Mouse (Mus musculus) cerebellum, adult (tissue): ENCODE data around the gene Enpp1.
A peak's percentile ranks its signal among the peaks of the same experiment; 100 is the strongest.

ENCODE experiments used
- ATAC-seq: cut with Nextera tagmentation; 2 replicates; pipeline ENCODE4 v1.9.2; 2017; ENCODE audit warnings: mild to moderate bottlenecking, moderate library complexity, mixed read lengths; ENCODE audit not compliant: insufficient number of reproducible peaks, low FRiP score, low TSS enrichment

Gene Enpp1

DNA sequence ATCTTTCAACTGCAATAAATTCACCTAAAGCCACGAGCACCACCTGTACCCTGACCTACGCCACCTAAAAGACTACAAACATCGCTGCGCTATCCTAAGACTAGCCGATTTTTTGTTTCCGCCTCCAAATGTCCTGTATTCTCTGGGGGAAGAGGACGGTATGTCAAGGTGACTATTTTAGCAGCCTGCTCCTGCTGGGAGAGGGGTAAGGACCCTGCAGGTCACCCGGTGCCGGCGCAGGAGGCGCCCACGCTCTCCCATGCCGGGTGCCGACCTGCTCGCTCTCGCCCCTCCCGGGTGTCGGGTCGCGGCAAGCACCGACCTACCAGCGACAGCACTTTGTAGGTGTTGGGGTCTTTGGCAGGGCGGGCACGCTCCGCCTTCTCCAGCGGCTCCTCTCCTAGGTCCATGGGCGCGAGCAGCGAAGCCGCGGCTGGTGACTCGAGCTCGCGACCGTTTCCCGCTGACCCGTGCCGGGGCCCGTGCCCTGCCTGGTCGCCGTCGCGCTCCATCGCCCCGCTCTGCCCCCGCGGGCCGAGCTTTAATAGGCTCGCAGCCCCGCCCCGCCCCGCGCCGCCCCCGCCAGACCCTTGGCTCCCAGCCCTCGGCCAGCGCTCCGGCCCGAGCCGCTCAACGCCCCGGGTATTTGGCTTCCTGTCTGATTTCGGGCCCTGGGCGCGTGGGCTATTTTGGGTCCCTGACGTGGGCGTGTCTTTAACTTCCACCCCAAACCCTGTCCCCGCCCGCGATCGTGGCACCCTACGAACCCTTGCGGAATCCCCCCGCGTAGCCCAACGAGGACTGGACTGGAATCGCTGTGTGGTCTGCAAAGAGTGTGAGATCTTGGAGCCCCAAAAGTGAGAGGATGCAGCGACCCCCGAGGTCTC, at the start of gene Enpp1:
TSS of gene Enpp1 (minus strand) at position 680 of the 887 bp plus-strand sequence.
- peak; percentile 53 for ATAC-seq

DNA sequence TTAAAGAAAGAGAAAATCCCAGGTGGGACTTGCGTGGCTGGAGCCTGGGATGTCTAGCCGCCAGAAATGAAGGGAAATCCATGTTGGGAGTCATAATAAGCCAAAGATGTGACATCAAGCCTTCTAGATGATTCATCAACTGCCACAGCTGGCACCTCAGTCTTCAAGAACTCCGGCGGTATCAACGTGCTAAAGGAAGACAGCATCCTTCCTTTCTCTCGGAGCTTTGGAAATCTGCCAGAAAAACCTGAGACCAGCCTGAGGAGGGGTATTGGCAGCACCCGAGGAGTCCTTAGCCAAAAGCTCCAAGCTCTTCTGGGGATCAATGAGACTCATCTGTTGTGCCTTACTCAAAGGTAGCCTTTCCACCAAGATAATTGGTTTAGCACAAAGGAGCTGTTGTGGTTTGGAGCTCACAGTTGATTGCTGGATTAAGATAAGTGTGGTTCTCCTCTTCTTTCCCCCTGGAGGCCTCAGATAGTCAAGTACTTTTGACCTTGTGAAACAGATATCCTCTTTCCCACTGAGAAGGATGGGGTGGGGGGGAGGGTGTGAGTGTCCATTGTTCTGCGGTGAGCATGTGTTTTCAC, 46.5 kb upstream of the Enpp1 start:
- no peak for ATAC-seq

DNA sequence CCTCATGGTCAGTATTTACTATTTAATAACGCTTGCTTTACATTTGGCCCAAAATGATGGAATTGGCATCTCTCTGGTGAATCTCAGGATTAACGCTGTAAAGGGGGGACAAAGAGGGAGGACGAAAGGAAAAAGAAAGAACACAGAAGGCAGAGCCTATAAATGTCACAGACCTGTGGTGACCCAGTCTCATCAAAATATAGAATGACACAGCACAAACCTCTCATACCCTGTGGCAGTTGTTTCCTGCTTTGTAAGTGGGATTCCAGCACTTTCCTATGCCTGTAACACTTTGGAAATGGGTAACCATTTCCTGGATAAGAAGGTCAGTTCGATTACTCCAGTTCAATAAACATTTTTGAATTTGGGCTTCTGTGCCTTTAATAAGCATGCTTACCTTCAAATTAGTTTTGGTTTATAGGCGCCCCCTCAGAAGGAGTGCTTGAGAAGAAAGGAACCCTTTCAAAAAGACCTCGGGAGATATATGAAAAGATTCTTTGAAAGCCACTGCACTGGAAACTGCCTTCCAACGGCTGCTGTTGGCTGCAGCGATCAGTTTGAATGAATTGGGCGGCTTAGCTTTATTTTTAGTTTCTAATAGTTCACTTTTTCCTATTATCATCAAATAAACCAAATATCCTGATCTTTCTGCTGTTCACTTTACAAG, 43.0 kb upstream of the Enpp1 start:
- no peak for ATAC-seq

DNA sequence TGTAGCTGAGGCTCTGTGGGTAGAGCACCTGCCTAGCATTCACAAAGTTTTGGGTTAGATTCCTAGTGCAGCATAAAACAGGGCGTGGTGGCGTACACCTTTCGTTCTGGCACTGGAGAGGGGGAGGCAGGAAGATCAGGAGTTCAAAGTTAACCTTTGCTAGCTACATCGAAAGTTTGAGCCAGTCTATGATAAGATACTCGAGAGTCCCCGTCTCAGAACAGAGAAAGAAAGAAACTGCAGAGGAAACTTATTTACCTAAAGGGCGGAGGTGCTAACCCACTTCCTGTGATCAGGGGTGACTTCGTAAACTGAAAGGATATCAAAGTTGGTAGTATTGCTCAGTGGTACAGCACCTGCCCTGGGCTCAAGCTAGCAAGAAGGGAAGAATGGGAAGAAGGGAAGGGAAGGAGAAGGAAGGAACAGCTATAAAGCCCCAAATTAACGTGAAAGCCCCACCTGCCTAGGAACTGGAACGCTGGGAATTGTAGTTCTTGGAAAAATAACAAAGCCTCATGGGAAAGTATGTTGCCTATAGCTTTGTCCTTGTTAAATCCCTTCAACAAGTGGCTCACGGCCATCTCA, 42.4 kb upstream of the Enpp1 start:
- no peak for ATAC-seq

DNA sequence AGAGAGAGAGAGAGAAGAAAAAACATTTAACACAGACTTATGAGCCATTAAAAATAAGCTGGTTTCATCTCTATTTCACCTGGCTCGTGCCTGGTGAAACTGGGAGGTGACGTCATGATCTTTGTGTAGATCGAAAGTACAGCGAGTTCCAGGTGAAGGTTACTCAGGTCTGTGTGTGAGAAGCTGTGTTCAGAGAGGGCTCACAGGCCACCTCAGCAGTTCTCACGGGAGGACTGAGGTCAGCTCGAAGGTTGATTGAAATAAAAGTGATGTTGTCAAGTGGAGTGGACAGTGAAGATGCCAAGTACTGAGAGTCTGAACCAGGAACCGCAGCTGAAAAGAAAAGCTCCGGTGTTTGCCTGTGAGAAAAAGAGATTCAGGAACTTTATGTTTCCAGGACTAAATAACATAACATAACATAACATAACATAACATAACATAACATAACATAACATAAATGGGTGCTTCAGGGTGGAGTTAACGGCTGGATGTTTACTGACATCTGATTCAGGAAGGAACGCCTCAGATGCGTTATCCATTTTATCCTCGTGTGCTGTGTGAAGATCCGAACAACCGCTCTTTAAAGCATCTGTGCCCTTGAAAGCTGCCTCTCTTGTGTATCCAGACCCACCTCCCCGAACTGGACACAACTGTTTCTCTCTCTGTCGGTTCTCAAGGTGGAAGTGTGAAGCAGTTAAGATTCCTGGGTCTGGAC, 41.7 kb upstream of the Enpp1 start:
- ATAC-seq: no peak

DNA sequence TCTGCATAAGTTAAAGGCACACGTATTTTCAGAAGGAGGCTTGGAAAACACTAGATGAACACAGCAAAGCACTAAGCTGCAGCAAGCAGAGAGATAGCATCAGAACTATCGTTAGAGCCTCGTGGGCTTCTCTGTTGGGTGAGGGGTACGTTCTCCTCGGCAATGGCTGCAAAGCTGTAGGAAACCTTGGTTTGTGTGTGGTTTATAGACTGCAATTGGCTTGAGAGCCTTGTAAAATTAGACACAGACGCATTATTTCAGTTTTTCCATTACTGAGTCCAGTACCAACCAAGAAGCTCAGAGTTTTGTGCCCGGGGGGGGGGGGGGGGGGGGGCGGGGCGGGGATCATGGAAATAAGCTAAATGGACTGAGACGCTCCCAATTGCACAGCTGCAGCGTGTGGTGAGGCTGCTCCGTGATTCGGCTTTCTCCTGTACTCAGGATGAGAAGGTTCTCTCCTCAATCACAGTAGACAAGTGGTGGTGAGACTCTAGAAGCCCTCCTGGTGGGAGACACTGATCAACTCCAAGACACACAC, 31.1 kb upstream of the Enpp1 start:
- ATAC-seq: no peak

DNA sequence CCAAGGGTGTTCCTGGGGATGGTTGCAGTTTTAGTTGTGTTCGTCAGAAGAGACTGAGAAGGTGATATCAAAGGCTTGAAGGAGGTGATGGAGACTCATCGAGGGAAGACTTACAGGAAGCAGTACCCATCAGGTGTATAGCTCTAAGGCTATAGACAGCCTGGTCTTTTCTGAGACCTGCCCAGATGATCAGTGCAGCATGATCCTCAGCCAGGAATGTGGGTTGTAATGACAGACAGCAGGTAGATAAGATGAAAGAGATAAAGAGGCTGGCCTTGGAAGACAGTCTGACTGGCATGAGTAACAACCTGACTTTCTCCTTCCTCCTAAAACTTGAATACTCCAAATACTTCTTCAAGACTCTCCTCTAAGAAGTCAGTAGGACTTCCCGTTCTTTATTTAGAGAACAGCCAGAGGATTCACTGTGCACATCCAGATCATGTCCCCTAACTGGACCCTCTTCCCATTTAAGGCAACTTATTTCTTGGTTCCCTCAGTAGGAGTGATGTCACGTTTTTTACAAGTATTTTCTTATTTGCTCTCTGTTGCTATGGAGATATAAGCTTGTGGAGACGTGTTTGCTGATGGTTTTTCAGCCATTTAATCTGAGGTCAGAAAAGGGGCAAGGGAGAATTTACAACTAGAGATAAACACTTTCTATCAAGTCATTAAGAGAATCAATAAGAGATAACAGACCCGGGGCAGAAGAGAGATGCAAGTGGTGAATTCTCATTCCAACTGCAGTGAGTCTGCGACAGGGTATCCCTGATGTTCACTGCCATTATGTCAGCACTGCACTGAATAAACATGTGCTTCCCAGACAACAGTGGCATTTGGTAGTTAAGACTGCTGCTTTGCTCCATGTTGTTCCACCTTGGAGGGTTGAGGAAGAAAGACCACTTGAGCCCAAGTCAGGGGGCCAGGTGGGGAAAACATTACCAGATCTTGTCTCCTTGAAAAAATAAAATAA, 29.6 kb upstream of the Enpp1 start:
- no peak for ATAC-seq

DNA sequence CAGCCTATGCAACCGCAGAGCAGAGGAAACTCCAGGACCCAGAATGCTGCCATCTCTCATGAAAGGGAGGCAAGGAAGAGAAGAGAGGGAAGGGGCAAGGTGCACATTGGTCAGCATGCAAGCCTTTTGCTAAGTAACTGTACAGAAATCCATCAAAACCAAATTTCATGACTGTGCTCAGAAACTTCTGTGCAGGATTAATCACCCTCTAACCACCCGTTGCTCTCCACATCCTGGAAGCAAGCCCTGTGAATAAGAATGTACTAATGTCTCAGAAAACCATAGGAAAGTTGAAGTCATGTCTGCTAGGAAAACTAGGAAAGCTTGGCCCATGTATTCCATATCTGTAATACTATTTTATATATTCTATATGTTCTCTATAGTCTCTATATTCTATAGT, 27.2 kb upstream of the Enpp1 start:
- ATAC-seq: no peak

DNA sequence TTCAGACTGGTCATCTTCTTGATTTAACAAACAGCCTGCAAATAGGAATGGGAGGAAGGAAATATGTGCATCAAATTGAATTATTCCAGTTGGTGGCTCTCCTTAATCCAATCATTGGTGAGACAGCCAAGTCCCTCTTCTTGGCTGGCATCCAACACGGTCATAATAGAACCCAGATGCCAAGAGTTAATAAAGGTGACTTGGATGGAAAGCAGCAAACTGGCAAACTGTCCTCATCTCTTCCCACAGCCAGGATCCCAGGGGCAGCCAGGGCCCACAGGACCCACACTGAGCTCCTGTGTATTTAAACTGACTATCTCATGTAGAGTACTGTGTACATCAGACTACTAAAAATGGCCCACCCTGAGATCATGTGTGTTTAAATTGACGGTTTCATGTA, 26.5 kb upstream of the Enpp1 start:
- ATAC-seq: no peak

DNA sequence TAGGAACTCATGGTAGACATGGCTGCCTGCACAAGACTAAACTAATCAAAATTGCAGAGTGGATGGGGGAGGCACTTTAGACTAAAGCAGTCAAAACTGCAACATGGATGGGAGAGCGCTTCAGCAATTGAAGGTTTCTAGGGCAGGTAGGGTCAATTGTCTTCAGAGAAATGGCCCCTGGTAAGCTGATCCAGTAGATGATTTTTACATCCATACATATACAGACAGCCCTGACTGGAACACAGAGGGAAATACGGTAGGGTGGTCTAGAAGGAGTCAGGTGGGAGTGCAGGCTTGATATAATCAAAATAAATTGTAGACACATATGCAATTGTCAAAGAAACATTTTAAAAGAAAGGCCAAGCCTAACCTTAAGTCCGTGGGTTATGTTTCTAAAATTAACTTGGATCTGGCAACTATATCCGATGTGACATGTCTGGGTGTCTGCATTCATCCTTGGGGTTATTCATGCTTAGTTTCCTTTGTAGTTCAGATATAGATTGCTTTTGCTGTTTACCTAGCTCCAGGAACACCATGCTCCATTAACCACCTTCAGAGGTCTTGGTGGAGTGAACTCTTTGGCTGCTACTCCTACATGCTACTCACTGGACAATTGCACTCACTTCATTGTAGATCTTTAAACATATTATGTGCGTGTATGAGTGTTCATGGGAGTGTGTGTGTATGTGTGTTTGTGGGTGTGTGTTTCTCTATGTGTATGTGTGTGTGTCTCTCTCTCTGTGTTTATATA, 23.2 kb upstream of the Enpp1 start:
- no peak for ATAC-seq

DNA sequence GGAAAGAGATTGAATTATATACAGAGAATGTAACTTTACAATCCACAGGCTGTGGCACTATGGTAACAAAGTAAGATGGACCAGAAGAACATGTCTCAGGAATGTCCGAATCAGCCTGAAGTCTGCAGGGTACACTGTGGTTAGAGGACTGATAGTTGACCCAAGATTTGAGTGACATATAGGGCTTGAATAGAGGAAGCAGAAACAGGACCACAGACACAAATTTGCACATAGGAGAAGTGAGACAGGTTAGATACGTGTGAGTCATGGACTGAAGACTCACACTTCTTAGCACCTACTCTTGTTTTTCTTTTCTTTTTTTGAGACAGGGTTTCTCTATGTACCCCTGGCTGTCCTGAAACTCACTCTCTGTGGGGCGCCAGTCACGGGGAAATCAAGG, 15.5 kb upstream of the Enpp1 start:
- ATAC-seq: no peak

DNA sequence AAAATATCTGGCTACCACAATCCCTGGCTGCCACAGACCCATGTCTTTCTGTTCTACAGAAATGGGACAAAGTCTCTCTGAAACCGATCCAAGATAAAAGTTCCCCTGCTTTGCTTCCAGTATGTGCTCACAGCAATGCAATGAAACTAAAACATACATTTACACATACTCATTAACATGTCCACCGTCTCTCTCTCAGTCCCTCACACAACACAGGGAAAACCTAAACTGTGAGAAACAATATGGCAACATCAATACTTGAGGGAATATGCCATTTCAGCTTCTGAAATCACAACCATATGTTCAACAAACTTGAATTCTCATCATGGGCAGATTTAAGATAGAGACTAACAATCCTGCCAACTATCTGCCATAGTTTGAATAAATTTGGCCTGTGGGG, 13.2 kb upstream of the Enpp1 start:
- no peak for ATAC-seq

DNA sequence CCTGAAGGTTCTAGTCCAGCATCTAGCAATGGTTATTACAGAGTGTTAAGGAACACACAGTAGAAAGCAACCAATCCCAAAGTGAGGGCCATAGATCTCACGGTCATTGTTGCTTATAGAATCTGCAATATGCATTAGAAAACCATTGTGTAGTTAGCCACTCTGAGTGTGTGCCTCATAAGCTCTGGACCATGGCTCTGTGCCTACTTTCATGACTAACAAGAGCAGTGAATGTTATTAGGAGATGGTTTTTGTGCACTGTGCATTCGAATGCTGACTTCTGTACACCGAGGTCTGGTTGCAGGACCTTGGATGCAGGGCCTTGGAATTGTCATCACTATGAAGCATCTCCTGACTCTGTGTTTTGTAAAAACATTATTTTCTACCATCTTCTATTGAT, 9.9 kb upstream of the Enpp1 start:
- no peak for ATAC-seq

DNA sequence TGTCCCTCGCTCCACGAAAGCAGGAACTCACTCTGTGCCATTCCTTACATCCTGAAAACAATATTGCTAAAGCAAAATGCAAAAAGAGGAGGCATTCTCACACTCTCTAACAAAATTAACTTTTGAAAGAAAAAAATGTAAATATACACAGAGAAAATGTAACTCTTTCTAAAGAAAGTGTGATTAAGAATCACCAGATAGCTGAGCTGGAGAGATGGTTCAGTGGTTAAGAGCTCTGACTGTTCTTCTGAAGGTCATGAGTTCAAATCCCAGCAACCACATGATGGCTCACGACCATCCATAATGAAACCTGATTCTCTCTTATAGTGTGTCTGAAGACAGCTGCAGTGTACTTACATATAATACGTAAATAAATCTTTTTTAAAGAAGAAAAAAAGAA, 7.4 kb upstream of the Enpp1 start:
- no peak for ATAC-seq

DNA sequence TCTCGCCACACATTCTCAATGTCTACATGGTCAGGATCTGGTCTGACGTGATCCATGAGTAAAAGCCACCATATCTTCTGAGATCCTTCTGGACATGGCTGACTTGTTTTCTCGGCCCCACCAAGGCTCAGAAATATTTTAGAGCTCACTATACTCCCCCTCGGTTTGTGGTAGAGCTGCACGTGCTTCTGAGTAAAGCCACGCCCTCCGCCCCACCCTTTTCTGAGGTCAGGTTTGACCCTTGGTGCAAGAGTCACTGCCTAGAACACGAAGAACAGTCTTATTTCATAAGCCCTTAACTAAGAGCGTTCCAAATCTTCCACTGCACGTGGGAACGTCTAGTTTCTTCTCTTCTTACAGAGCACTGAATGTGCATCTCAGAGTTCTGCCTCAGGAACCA, 6.8 kb upstream of the Enpp1 start:
- no peak for ATAC-seq

DNA sequence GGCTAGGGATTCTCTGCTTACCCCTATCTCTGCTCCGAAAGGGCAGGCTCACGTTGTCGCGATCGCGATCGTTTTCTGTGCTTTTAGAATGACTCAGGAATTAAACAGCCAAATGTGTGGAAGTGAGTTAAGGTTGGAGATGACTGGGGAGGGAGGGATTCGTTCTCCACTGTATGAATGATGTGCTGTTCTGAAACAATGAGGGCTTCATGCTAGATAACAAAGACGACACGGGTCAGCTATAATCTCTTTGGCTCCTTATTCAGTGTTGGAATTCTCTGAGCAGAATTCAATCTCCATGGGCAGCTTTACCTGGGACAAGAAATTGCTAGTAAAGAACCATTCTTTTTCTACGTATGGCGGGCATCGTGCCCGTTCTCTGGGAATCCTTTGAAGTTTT, 6.1 kb upstream of the Enpp1 start:
- no peak for ATAC-seq

DNA sequence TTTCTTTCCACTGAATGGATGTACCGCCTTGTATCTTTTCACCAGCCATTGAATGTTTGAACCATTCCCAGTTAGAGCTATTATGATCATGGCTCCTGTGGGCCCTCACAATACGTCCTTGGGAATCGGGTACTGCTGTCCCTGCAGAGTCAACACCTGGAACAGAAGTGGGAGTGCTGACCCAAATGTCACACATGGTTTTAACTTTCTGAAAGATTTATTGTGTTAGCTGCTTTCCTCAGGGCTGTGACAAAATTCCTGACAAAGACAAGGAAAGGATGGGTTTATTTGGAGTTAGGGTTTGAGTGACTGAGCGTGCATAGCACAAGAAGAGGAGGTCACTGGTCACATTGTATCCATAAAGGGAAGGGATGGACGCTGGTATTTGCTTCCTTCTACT, 4.3 kb upstream of the Enpp1 start:
- no peak for ATAC-seq

DNA sequence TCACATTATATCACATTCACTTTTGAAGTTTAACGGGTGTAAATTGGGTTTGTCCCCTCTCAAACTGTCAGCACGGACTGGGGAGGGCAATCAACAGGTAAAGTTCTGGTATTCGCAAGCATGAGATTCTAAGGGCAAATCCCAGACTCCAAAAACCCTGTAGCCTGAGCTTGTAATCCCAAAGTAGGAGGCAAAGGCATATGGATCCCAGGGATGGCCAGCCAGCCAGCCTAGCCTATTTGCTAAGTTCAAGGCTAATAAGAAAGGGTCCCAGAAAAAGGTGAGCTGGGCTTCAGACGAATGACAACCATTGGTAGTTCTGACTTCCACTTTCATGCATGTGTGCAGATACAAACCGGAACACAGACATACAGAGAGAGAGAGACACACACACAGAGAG, 942 bp upstream of the Enpp1 start:
- ATAC-seq: no peak

DNA sequence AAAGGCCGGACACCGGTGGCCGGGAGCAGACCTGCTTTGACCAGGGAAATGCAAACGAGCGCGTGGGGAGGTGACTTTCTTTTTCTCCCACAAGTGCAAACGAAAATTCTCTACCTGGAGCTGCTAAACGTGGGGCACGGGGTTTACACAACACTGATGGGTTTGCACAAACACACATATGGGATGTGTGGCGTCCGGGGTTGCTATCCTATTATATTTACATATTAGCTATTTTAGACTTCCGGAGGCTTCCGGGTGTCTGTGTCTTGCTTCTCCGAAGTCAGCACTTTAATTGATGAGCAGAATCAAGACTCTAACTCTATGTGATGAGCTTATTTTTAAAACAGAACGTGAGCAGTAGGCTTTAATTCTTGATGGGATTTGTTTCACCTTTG, 405 bp upstream of the Enpp1 start:
- no peak for ATAC-seq
